Mouse (Mus musculus): Measurements from ENCODE around the gene Mier3.
A peak's percentile ranks its signal among the peaks of the same experiment; 100 is the strongest.

Gene Mier3

DNA sequence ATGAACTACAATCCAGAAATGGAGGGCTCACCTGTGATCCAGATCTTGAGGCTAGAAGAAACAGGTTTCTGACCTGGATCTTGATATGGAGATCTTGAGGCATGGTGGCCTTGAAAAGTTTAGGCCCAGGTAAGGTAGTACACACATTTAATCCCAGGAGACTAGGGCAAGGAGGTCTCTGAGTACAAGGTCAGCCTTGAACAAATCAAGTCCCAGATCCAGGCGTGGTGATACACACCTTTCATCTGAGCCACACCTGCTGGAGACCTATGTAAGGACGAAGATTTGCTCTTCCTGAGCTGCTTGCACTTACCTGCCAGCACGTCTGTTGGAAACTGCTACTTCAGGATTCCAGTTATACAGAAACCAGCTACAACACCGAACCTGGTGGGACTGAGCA lies at the start of gene Mier3:
Mier3 (plus strand) TSS at position 301 of the 400 bp plus-strand sequence.
- DNase-seq (ENCODE audit: low spot score), result no peak

DNA sequence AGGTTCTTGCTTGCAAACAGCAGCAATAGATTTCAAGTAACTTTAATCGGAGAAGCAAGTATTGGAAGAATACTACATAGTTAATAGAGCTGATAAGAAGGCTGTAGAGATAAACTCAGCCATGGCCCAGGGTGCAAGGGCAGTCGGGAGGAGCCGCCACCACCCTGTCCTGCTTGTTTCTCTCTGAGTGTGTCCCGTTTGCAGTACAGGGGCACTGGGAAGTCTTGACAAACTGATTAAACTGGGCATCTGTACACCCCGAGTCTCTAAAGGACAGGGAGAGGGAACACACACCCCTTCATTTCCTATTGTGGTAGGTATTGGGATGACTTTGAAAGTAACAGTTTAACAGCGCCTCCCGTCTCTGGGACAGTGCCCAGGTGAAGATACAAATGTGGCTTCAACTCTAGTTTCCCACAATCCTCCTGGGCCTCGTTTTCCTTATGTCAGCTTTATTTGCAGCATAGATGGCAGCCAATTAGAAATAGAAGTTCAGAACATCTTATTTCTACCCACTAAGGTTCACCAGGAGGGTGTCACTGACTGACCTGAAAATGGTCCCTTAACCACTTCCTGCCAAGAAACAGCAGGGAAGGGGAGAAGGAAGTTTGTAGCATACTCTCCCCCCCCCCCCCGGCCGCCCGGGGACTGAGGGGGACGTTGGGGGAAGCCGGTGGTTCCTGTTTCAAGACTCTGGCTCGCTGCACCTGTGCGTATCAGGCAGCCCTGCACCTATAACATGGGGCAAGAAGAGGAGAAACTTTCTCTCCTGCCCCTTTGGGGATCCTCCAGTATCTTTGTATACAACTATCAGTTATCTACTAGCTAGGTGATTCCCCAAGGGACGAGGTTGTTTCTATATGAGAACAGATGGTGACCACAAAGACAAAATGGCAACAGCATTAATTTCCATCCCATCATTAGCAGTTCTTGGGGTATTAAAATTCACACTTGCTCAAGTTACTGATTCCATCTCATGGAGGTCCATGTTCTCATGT lies 46.3 kb upstream of the Mier3 start:
- DNase-seq (ENCODE audit: low spot score), result peak; percentile 4

DNA sequence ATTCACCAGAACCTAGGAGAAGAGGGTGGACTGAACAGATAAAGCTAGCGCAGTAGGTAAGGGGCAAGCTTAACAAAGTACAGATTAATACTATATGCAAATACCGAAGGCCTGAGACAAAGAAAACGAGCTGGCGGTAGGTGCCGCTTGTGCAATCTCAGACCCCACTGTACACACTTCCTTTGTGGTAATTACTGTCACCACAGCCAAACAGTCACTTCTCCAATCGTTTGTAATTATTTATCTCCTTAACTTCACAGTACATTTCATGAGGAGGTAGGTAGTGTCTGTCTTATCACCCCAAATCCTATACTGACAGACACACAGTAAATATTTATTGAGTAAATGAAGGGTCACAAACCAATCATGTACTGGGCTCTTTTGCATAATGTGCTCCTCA lies 40.5 kb upstream of the Mier3 start:
- DNase-seq (ENCODE audit: low spot score), result no peak

DNA sequence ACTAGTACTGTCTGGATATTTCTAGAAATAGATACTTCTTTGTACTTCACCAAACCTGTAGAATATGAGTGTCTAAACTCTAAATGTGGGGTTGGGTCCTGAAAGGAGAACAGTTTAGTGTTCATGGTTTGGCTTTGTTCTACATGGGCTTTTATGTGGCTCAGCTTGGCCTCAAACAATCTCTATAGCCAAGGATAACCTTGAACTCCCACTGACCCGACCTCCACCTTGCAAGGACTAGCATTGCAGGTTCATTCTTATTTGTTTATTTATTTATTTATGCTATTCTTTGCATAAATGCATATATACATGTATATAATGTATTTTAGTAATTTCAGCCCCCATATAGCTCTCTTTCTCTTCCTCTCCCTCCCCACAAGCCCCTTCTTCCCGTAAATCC lies 37.1 kb upstream of the Mier3 start:
- no peak for DNase-seq (ENCODE audit: low spot score)

DNA sequence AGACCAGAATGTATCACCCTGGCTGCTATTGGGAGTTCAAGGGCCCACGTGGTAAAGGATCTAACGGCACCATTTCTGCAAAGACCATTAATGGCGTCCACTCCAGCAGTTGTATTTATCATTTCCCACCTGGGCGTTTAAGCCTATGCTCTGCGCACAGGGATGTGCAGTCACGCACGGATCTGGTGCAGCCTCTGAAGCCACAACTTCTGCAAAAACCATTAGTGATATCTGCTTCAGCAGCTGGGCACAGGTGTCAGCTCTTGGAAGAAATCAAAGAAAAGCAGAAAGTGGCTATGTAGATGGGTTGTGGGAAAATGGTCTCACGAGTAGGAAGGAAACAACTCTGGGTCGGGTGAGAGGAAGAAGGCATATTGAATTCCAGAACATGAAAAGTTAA lies 34.6 kb upstream of the Mier3 start:
- DNase-seq (ENCODE audit: low spot score), result no peak

DNA sequence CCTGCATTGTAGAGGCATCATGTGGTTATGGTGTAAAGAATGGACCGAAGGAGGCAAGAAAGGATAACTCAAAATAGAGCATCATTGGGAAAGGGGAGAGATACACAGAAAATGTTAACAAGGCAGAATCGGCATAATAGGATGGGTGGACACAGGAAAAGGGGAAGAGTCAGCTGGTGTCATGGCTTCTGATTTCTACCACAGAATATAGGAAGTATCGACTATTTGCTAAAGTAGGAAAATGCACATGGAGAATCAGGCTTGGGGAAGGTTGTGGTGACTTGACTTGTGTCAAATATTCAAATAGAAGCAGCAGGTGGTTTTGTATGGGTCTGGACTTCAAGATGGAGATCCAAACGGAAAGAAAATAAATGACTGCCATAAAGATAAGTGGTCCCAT lies 33.5 kb upstream of the Mier3 start:
- no peak for DNase-seq (ENCODE audit: low spot score)

DNA sequence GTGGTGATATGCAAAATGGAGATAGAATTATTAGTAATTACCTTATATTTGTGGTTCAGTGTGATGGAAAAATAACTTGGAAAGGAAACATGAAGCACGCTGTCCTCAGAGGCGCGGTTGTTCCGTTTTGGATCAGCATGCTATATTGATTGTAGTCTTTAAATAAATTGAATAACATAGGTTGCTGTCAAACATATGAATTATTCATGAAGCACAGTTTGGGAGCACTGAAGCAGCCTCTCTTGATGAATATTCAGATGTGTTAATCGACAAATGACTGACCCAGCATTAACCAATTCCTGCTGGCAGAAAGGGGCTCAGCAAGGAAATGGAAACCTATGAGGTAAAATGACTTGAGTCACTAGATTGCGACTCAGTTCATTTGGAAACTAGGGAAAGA lies 29.8 kb upstream of the Mier3 start:
- DNase-seq (ENCODE audit: low spot score), result no peak

DNA sequence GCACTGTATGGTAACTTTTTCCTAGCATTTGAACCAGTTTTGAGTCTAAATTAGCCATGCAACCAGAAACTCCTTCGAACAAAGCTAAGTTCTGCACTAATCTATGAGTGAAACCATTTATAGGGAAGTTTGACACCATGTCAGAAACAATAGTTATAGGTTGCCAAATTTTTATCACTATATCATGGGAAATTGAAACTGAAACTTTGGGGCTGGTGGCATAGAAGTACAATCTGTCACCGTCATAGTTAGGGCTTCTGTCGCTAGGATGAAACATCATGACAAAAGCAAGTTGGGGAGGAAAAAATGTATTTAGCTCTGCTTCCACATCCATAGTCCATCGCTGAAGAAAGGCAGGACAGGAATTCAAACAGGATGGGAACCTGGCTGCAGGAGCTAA lies 25.5 kb upstream of the Mier3 start:
- DNase-seq (ENCODE audit: low spot score), result no peak

DNA sequence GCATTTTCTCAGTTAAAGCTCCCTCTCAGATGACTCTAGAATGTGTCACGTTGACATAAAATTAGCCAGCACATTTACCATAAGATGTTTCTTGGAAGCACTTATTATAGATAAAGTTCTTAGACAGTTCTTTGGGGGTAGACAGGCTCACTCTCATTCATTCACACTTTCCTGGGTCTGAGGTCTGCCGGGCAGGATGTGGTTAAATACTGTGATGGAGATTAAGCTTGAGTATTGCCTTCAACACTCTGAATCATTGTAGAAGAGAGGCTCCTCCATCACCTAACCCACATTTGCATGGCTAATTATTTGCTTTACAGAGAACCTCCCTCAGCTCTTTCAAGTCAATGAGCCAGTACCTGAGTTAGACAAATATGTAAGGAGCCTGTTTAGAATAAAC lies 24.9 kb upstream of the Mier3 start:
- DNase-seq (ENCODE audit: low spot score), result peak; percentile 48

DNA sequence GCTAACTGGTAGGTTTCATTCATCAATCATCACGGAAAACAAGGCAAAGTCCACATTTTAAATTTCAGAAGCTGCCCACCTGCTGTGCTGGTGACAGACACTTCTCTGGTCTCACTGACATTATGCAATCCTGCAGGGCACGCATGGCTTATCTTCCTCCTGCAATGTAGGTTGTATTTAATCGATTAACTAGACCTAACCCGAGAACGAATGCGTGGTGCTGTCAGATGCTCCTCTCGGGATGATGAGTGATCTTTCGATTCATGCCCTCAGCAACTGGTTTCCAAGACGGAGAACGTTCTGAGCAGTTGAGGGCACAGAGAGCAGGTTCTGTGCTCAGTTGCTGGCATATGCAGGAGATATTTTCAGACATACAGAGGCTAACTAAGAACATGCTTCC lies 24.5 kb upstream of the Mier3 start:
- DNase-seq (ENCODE audit: low spot score), result no peak

DNA sequence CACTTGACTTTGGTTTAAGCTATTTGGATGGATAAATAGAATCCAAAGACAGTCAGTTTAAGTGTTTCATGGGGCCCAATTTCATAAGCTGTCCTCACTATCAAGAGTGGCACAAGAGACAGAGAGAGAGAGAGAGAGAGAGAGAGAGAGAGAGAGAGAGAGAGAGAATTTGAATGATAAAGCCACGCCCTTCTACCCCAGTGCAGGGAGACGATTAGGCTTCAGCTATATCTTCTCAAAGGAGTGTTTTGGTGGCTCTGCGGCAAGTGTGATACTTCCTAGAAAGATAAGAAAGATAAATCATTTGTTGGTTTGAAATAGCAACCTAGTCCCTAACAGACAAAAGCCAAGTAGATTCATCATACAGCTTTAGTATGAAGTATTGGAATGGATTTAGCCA lies 24.0 kb upstream of the Mier3 start:
- no peak for DNase-seq (ENCODE audit: low spot score)

DNA sequence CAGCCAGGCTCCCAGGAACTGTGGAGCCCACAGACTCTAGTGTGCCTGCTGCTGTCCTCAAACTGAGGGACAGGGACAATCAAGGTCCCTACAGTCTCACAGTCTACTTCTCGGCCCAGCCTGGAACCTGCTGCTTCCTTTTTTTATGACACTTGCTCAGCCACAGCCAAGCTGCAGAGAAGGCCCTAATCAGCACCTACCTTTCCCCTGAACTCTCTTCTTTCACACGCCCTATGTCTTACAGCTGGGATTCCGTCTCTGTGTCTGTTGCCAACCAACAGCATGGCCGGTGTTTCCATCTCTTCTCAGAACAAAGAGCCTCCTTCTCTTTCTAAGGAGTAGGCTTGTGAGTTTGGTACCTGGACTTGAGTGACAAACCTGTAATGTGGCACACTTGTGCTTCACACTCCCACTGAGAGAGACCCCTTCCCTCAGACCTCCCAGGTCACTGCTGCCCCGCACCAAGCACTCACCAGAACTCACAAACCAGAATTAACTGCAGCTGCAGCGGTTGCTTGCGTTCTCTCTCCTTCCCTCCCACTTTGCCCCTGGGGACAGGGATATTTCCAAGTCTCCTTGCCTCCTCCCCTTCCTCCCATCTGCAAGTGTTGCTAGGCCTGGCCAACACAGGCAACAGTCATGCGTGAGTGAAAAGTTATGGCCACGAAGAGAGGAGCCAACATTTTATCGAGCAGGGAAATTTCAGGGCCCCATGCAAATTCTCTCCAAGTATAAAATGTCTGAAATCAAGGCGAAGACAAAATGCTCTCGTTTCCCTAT lies 22.1 kb upstream of the Mier3 start:
- no peak for DNase-seq (ENCODE audit: low spot score)

DNA sequence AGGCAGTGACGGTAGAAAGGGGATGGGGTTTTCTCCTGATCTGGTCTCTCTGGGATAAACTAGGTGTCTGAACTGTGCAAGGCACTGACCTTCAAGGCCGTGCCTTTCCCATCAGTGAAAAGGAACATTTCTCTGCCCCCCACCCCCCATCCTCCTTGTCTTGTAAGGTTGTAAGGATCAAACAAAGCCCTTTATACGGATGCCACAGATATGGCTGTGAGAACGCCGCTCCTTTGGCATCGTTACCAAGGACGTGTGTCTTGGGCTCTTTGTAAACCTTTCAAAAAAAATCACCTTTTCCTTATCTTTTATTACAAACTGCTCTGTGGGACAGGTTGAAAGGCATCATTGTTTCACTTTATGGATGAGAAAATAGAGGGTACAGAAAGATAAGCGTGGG lies 21.3 kb upstream of the Mier3 start:
- no peak for DNase-seq (ENCODE audit: low spot score)

DNA sequence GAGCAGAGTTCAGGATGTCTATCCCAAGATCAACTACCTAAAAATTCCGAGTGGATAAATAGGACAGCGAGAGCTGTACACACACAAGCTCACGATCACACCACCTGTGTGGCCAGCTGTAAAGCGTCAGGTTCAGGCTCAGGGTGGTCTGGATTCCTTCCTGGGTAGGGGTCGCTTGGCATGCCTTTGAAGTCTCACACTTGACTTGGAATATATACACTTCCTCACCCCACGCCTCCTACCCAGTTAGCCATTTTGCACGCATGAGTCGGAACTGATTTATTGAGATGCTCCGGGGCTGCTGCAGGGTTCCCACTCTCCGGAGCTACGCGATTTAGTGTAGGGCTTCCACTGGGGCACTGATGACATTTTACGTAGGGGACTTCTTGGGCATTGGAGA lies 20.7 kb upstream of the Mier3 start:
- DNase-seq (ENCODE audit: low spot score), result no peak

DNA sequence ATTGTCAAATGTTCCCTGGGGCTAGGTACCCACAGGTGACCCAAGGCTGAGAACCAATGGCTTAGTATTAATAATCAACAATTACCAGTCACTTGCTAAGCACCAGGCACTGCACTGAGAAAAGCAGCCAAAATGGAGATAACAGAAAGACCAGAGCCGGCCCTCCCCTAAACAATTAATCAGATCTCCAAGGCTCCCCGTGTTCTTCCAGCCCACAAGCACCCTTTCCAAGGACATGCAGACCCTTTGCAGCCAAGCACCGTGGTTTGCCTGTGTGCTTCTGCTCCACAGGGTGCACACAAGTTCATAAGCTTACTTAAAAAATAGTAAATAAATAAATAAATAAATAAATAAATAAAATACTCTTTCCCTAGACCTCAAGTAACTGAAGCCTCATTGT lies 20.2 kb upstream of the Mier3 start:
- no peak for DNase-seq (ENCODE audit: low spot score)

DNA sequence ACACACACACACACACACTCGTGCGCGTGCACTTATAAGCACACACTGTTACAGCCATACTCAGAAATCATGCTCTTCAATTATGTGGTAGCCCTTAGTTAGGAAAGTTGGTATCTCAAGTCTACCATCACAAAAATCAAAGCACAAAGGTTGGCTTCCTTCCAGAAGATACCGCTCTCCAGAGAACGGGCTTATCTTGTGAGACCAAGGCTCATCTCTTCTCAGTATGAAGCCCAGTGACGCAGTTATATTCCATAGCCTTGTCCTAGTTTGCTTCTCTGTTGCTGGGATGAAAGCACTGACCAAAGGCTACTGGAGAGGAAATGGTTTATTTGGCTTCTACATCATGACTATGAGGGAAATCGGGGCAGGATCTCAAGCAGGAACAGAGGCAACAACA lies 12.8 kb upstream of the Mier3 start:
- DNase-seq (ENCODE audit: low spot score), result no peak

DNA sequence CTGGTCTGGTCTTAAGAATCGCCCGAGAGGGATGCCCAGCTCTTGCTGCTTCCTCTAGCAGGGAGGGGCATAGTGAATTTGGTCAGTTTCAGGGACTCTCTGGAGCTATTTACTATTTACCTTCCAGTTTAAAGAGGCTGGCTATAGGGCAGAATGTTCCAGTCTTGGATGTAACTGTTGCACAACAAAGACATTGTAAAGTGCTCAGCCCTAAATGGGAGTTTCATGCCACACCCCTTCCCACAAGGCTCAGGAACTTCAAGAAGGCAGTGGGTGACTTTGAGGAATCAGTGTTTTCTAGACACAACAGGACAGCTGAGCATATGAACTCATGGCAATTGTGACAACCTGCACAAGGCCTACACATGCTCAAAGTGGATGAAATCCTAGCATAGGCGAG lies 3.9 kb upstream of the Mier3 start:
- DNase-seq (ENCODE audit: low spot score), result no peak

DNA sequence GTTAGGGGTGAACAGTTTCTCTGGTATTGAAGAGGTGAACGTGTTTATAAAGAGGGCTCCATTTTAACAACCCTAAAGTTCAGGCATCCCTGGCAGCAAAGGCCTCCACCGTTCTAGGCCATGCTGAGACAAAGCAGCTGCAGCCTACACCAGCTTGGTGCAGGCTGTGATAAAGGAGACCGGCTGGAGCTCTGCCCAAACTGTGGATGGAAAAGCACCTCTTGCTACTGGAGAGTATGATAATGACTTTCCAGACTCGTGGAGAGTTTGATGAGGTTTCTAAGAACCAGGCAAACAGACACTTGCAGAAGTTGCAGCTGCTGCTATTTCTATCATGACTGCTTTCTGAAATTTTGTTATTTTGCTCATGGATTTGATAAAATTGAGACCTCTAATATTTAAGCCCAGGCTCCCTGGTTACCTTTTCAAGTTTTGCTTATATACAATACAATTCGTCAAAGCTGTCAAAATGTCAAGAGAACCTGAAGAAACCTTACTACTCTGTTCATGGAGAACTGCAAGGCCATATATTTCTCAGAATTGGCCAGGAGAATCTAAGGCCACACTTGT lies 3.4 kb downstream of the Mier3 start:
- no peak for DNase-seq (ENCODE audit: low spot score)

DNA sequence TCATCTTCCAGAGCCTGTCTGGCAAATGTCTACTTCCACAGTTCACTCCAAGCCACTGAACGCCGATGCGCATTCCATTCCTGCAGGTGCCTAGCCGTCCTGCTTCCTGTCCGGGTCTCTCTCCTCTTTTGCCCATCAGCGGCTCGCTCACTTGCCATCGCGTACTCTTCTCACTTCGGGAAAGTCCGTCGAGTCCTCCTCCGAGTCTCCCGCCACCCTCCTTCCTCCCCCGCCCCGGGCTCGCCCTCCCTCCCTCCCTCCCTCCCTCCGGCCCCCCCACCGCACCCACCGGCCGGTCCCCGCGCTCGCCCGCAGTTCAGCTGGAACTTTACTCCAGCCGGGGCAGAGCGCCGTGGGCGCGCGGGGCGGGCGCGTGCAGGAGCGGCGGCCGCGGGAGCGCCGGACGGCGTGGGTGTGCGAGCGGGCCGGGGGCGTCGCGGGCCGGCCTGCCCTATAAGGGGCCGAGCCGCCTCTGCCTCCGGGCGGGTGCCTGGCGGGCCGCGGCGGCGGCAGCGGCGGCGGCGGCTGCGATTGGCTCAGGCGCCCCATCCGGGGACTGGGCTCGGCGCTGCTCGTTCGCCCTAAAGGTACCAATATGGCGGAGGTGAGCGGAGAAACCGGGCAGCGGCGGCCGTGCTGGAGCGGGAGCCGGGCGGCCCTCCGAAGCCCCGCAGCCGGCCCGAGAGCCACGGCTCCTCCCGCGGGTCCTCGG lies 5.1 kb downstream of the Mier3 start:
- DNase-seq (ENCODE audit: low spot score), result peak; percentile 84

DNA sequence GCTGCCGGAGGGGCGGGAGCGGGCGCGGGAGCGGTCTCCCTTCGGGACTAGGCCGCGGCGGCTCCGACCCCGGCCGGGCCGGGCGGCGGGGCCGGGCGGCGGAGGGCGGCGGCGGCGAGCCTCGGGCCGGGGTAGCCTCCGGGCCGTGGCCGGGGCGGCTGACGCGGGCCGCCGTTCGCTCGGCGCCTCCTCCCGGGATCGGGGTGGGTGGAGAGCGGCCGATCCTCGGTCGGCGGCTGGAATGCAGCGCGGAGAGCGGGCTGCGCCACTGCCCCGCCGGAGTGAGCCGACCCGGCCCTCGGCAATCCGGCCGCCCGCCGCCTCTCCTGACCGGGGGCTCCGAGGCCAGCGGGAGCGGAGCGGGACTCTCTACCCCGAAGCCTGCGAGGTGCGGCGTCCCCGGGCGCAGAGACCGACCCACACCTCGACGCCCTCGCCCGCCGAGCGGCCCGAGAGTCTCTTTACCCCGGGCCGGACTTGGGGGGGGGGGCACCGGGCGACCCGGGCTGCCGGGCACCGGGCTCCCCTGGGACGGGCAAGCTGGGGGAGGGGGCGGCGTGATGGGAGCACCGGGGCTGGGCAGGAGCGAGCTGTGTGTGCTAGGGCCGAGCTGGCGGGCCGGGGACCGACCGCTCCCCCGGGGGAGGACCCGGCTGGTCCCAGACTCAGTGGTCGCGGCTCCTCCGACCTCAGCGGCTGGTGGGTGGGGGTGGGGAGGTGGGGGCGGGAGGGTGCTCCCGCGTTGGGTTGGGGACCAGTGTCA lies 5.9 kb downstream of the Mier3 start:
- peak; percentile 9 for DNase-seq (ENCODE audit: low spot score)

DNA sequence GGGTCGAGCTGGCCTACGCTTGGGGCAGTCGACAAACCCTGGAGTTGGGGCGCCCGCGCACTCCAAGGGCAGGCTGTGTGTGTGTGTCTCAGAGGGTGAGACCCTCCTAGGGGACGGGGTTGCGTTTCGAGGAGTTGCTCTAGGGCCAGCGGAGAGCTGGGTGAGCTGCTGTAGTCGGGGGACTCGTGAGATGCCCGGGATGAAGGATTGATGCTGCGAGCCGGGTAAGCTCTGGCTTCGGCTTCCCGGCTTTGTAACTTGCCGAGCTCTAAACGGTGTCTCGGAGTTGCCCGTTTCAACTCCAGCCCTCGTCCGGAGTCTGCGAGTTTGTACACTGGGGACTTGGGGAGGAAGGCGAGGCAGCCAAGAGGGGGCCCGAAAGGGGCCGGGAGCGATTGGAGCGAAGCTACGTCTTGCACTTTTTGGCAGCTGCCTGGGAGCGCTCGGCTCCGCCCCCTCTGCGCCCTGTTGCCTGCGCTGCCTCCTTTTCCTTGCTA lies 6.6 kb downstream of the Mier3 start:
- DNase-seq (ENCODE audit: low spot score), result peak; percentile 27

Measured in T-cell, adult 2 months (primary cell).